Mouse (Mus musculus) small intestine, adult 2 months (tissue): ENCODE results near the gene Plcg1. TPM values are rescaled to one million over a fixed set of nuclear protein-coding genes. Genes with fewer than 3 reads are reported as not detected.

Experiments
- H3K27ac ChIP-seq: fragments of 200-500 bp; 2 replicates; pipeline ENCODE4 v1.5.1; 2012; ENCODE audit warnings: low read depth, low read length, control low read depth, inconsistent platforms; ENCODE audit not compliant: insufficient read depth
- H3K27me3 ChIP-seq: fragments of 200-500 bp; 2 replicates; pipeline ENCODE4 v1.6.1; 2012; ENCODE audit warnings: mild to moderate bottlenecking, moderate library complexity, low read length, inconsistent platforms; ENCODE audit not compliant: control insufficient read depth, insufficient read depth
- H3K36me3 ChIP-seq: fragments of 200-500 bp; 2 replicates; pipeline ENCODE4 v1.6.1; 2012; ENCODE audit warnings: mild to moderate bottlenecking, low read length, control low read depth, inconsistent platforms; ENCODE audit not compliant: control insufficient read depth, insufficient read depth
- H3K4me1 ChIP-seq: fragments of 200-500 bp; 2 replicates; pipeline ENCODE4 v1.6.1; 2012; ENCODE audit warnings: low read length, inconsistent platforms, mixed read lengths; ENCODE audit not compliant: control insufficient read depth, insufficient read depth, insufficient read length
- H3K4me3 ChIP-seq: fragments of 200-500 bp; 2 replicates; pipeline ENCODE4 v1.5.1; 2012; ENCODE audit warnings: low read depth, mild to moderate bottlenecking, control low read depth, inconsistent platforms, low read length, moderate library complexity
- CTCF ChIP-seq: fragments of 200-500 bp; IDR thresholded peaks from 2 replicates; pipeline ENCODE4 v1.5.1; 2012; ENCODE audit warnings: low read depth, mild to moderate bottlenecking, control low read depth, inconsistent platforms, low read length, moderate library complexity, mixed read lengths; ENCODE audit not compliant: insufficient replicate concordance, insufficient read length; ENCODE audit errors: extremely low read depth
- POLR2A ChIP-seq: fragments of 200-500 bp; IDR thresholded peaks from 2 replicates; pipeline ENCODE4 v1.6.1; 2012; ENCODE audit warnings: low read depth, mild to moderate bottlenecking, control low read depth, inconsistent platforms, low read length, moderate library complexity
- WGBS: fragments of 180-500 bp; shearing (Covaris S2); methylation state at CpG from one replicate; pipeline ENCODE4 v1.1.7; 2018; 5-methylcytosine and 5-hydroxymethylcytosine counted together
- polyA plus RNA-seq: library from polyadenylated mRNA; depleted of rRNA; stranded (reverse); fragments of >200 nt; gene quantifications from 2 replicates; pipeline ENCODE4 v1.2.3, GENCODE M21; 2012

Plcg1 gene
- polyA plus RNA-seq, 1 experiment, result 17.3 TPM

- no peak overlapping the region for H3K4me3 ChIP-seq
- H3K36me3 ChIP-seq, result no peaks in the 10 kb centered on the region
- peaks cover 18% of the 10 kb centered on the region for H3K4me1 ChIP-seq
- H3K27me3 ChIP-seq, result no peaks in the 10 kb centered on the region
- 70% methylated on average over 5 of the region's 5 CpGs for WGBS
- no peak overlapping the region for H3K27ac ChIP-seq
- no peak for TF ChIP-seq POLR2A
- TF ChIP-seq CTCF, result no peak
Observed at GRCm38 (mm10) chr2:160735706-160736310, 4.7 kb downstream of the Plcg1 start.

GRCm38 (mm10) chr2:160736466-160736865 is 5.4 kb downstream of the Plcg1 start:
- 91% methylated on average over 3 of the region's 3 CpGs for WGBS
- Histone ChIP-seq H3K27ac (no peak overlapping the region), H3K27me3 (no peaks in the 10 kb centered on the region), H3K36me3 (no peaks in the 10 kb centered on the region), H3K4me1 (peaks cover 16% of the 10 kb centered on the region), H3K4me3 (no peak overlapping the region)
- TF ChIP-seq POLR2A (no peak), CTCF (no peak)

GRCm38 (mm10) chr2:160738354-160738753 is 7.3 kb downstream of the Plcg1 start:
- no peak for TF ChIP-seq POLR2A
- Histone ChIP-seq H3K27ac (no peak overlapping the region), H3K36me3 (no peaks in the 10 kb centered on the region), H3K4me1 (peaks cover 19% of the 10 kb centered on the region), H3K4me3 (no peak overlapping the region), H3K27me3 (no peaks in the 10 kb centered on the region)
- WGBS, result 18% methylated on average over 5 of the region's 5 CpGs

GRCm38 (mm10) chr2:160739647-160740356 is 8.7 kb downstream of the Plcg1 start:
- peaks cover 19% of the 10 kb centered on the region for H3K4me1 ChIP-seq
- no peak overlapping the region for H3K4me3 ChIP-seq
- H3K27me3 ChIP-seq, result no peaks in the 10 kb centered on the region
- WGBS, result 21% methylated on average over 2 of the region's 2 CpGs
- no peak for TF ChIP-seq CTCF
- no peak for TF ChIP-seq POLR2A
- H3K27ac ChIP-seq, result no peak overlapping the region
- no peaks in the 10 kb centered on the region for H3K36me3 ChIP-seq

- peaks cover 19% of the 10 kb centered on the region for H3K4me1 ChIP-seq
- H3K4me3 ChIP-seq, result no peak overlapping the region
- H3K27me3 ChIP-seq, result no peaks in the 10 kb centered on the region
- TF ChIP-seq CTCF, result no peak
- TF ChIP-seq POLR2A, result no peak
- 58% methylated on average over 11 of the region's 11 CpGs for WGBS
- no peaks in the 10 kb centered on the region for H3K36me3 ChIP-seq
- no peak overlapping the region for H3K27ac ChIP-seq
Observed at GRCm38 (mm10) chr2:160740521-160741156, 9.5 kb downstream of the Plcg1 start.

GRCm38 (mm10) chr2:160741580-160741979 is 10.5 kb downstream of the Plcg1 start:
- Histone ChIP-seq H3K4me1 (peaks cover 16% of the 10 kb centered on the region), H3K27ac (peak overlapping the region; percentile 15), H3K36me3 (no peaks in the 10 kb centered on the region), H3K27me3 (no peaks in the 10 kb centered on the region), H3K4me3 (no peak overlapping the region)
- no peak for TF ChIP-seq POLR2A
- TF ChIP-seq CTCF, result no peak
- 79% methylated on average over 3 of the region's 3 CpGs for WGBS

- WGBS, result 43% methylated on average over 1 of the region's 1 CpGs
- H3K4me1 ChIP-seq, result peaks cover 16% of the 10 kb centered on the region
- no peak for TF ChIP-seq POLR2A
- no peak for TF ChIP-seq CTCF
- no peaks in the 10 kb centered on the region for H3K27me3 ChIP-seq
- H3K4me3 ChIP-seq, result no peak overlapping the region
- H3K27ac ChIP-seq, result peak overlapping the region; percentile 15
- no peaks in the 10 kb centered on the region for H3K36me3 ChIP-seq
Observed at GRCm38 (mm10) chr2:160742161-160742609, 11.1 kb downstream of the Plcg1 start.
